Mouse (Mus musculus) embryonic facial prominence, embryonic 11.5 days (tissue): ENCODE results near the gene Pde10a. TPM values are rescaled to one million over a fixed set of nuclear protein-coding genes. Genes with fewer than 3 reads are reported as not detected.

Source experiments
- ATAC-seq: fragments of 200-750 bp; cut with Nextera tagmentation; replicated peaks from 2 replicates; pipeline ENCODE4 v1.8.0; 2017; ENCODE audit warnings: low read depth; ENCODE audit not compliant: insufficient number of reproducible peaks, low FRiP score, low TSS enrichment
- DNase-seq: peaks from one replicate; pipeline ENCODE4 v3.0.0-alpha.2; 2015; ENCODE audit warnings: low spot score
- H3K27ac ChIP-seq: fragments of 300-500 bp; sonication (generic); replicated peaks from 2 replicates; pipeline ENCODE4 v1.5.1; 2014; ENCODE audit warnings: mild to moderate bottlenecking, low read depth, low read length, control low read depth
- H3K27me3 ChIP-seq: fragments of 300-500 bp; sonication (generic); 2 replicates; pipeline ENCODE4 v1.6.1; 2014; ENCODE audit warnings: mild to moderate bottlenecking, low read length, moderate library complexity, mixed read lengths; ENCODE audit not compliant: control insufficient read depth, insufficient read depth
- H3K36me3 ChIP-seq: fragments of 300-500 bp; sonication (generic); replicated peaks from 2 replicates; pipeline ENCODE4 v1.6.1; 2014; ENCODE audit warnings: low read depth, mild to moderate bottlenecking, low read length, moderate library complexity, mixed read lengths; ENCODE audit not compliant: control insufficient read depth, insufficient read depth
- H3K4me1 ChIP-seq: fragments of 300-500 bp; sonication (generic); 2 replicates; pipeline ENCODE4 v1.6.1; 2014; ENCODE audit warnings: low read length, mixed read lengths; ENCODE audit not compliant: control insufficient read depth, insufficient read depth
- H3K4me2 ChIP-seq: fragments of 300-500 bp; sonication (generic); 2 replicates; pipeline ENCODE4 v1.6.1; 2014; ENCODE audit warnings: low read depth, mild to moderate bottlenecking, control low read depth, low read length, moderate library complexity
- H3K4me3 ChIP-seq: fragments of 300-500 bp; sonication (generic); 2 replicates; pipeline ENCODE4 v1.5.1; 2014; ENCODE audit warnings: low read depth, low read length, control low read depth
- H3K9ac ChIP-seq: fragments of 300-500 bp; sonication (generic); replicated peaks from 2 replicates; pipeline ENCODE4 v1.6.1; 2014; ENCODE audit warnings: mild to moderate bottlenecking, control low read depth, low read length
- H3K9me3 ChIP-seq: fragments of 300-500 bp; sonication (generic); replicated peaks from 2 replicates; pipeline ENCODE4 v1.6.1; 2016; ENCODE audit warnings: mild to moderate bottlenecking, low read length, inconsistent platforms, mixed read lengths; ENCODE audit not compliant: control insufficient read depth
- WGBS: fragments of 180-500 bp; shearing (Covaris S2); extraction: QIAGEN DNeasy Blood & Tissue Kit; methylation state at CpG from one replicate; pipeline ENCODE4 v1.1.7; 2014; 5-methylcytosine and 5-hydroxymethylcytosine counted together
- polyA plus RNA-seq: library from polyadenylated mRNA; unstranded; fragments of >200 nt; fragmentation: Nextera tagmentation; extraction: Ambion mirVana; gene quantifications from 2 replicates; pipeline ENCODE4 v1.2.1, GENCODE M21; 2014

Gene Pde10a
- polyA plus RNA-seq, 1 experiment from 2014 or later, result 1.9 TPM

DNA sequence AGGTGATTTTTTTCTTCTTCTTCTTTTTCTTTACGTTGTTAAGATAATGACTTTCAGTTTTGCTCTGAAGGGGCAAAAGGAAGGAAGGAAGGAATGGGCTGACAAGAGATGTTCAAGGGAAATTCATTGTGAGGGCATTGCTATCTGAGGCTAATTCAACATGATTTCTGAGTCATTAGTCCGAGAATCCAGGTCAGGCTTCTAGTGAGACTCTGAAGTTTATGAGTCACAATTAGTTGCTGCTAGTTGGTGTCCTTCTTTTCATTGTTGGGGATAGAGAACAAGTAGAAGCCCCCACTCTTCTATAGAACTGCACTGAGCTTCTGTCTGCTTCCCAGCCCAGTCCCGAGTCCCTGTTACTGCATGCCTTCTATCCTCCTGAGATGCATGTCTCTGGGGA lies 116.3 kb downstream of the Pde10a start:
- H3K4me1 ChIP-seq, result no peaks in the 10 kb centered on the region
- H3K9ac ChIP-seq, result no peak overlapping the region
- no peak for DNase-seq
- ATAC-seq, result no peak
- H3K27ac ChIP-seq, result no peak overlapping the region
- H3K4me2 ChIP-seq, result no peak overlapping the region
- no peaks in the 10 kb centered on the region for H3K9me3 ChIP-seq
- no peaks in the 10 kb centered on the region for H3K27me3 ChIP-seq
- H3K36me3 ChIP-seq, result no peaks in the 10 kb centered on the region
- WGBS, result 65% methylated on average over 3 of the region's 3 CpGs
- no peak overlapping the region for H3K4me3 ChIP-seq

DNA sequence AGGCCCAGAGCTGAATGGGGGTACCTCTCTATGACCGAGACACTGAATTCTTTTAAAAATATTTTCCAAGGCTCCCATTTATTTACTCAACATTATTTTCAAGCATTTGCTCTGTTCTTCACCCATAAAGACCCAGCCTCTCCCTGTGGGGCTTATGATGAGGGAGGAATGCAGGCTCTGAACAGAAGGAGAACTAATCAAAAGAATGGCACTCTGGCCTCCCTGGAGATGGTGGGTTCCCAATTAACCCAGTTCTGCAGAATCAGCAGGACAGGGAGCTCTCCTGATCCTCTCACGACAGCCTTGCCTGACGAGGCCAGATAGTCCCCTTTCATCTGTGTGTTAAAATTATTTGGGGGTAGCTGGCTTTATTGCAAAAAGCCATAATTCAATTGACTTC lies 117.2 kb downstream of the Pde10a start:
- no peak overlapping the region for H3K4me2 ChIP-seq
- 72% methylated on average over 3 of the region's 3 CpGs for WGBS
- no peaks in the 10 kb centered on the region for H3K36me3 ChIP-seq
- H3K27ac ChIP-seq, result no peak overlapping the region
- DNase-seq (no peak), ATAC-seq (no peak)
- H3K9ac ChIP-seq, result no peak overlapping the region
- H3K4me1 ChIP-seq, result no peaks in the 10 kb centered on the region
- H3K9me3 ChIP-seq, result no peaks in the 10 kb centered on the region
- no peak overlapping the region for H3K4me3 ChIP-seq
- H3K27me3 ChIP-seq, result no peaks in the 10 kb centered on the region

DNA sequence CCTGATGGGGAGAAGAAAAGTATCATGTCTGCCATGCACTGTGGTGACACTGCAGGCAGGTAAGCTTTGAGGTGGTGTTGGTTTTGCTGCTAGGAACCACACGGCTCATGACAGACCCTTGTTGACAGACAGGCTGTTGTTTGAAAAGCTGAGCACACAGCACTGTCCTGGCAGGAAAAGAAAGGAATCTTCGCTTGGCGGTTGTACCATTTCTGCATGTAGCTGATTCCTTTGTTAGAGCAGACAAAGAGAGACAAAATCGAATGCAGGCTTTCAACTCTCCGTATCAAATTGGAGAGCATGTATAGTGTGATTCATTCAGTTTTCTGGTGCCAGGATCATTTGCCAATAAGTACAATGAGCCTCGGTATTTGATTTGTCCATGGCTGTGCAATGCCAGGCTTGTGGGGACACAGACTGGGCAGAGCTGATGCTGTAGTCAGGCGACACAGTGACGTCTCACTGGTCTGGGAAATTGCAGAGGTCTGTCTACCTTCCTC lies 122.2 kb downstream of the Pde10a start:
- DNase-seq (no peak), ATAC-seq (no peak)
- Histone ChIP-seq H3K27me3 (no peaks in the 10 kb centered on the region), H3K27ac (no peak overlapping the region), H3K9me3 (no peaks in the 10 kb centered on the region), H3K9ac (no peak overlapping the region), H3K4me1 (no peaks in the 10 kb centered on the region), H3K4me3 (no peak overlapping the region), H3K36me3 (no peaks in the 10 kb centered on the region), H3K4me2 (no peak overlapping the region)
- 70% methylated on average over 8 of the region's 8 CpGs for WGBS

- Histone ChIP-seq H3K9me3 (no peaks in the 10 kb centered on the region), H3K9ac (no peak overlapping the region), H3K4me3 (no peak overlapping the region), H3K4me1 (no peaks in the 10 kb centered on the region), H3K27me3 (no peaks in the 10 kb centered on the region), H3K27ac (no peak overlapping the region), H3K4me2 (no peak overlapping the region), H3K36me3 (no peaks in the 10 kb centered on the region)
- WGBS, result 86% methylated on average over 3 of the region's 3 CpGs
- DNase-seq (no peak), ATAC-seq (no peak)
Observed at GRCm38 (mm10) chr17:8648310-8648709, 123.1 kb downstream of the Pde10a start.

- Histone ChIP-seq H3K4me1 (no peaks in the 10 kb centered on the region), H3K4me3 (no peak overlapping the region), H3K27ac (no peak overlapping the region), H3K36me3 (no peaks in the 10 kb centered on the region), H3K4me2 (no peak overlapping the region), H3K9ac (no peak overlapping the region), H3K9me3 (no peaks in the 10 kb centered on the region), H3K27me3 (no peaks in the 10 kb centered on the region)
- 89% methylated on average over 3 of the region's 3 CpGs for WGBS
- DNase-seq (no peak), ATAC-seq (no peak)
Observed at GRCm38 (mm10) chr17:8652681-8653262, 127.6 kb downstream of the Pde10a start.

GRCm38 (mm10) chr17:8657661-8658060 lies 132.5 kb downstream of the Pde10a start:
- DNase-seq (peak; percentile 2), ATAC-seq (no peak)
- 69% methylated on average over 9 of the region's 9 CpGs for WGBS
- no peak overlapping the region for H3K9ac ChIP-seq
- no peak overlapping the region for H3K27ac ChIP-seq
- no peaks in the 10 kb centered on the region for H3K9me3 ChIP-seq
- H3K36me3 ChIP-seq, result no peaks in the 10 kb centered on the region
- H3K4me3 ChIP-seq, result no peak overlapping the region
- H3K4me1 ChIP-seq, result no peaks in the 10 kb centered on the region
- no peaks in the 10 kb centered on the region for H3K27me3 ChIP-seq
- no peak overlapping the region for H3K4me2 ChIP-seq

DNA sequence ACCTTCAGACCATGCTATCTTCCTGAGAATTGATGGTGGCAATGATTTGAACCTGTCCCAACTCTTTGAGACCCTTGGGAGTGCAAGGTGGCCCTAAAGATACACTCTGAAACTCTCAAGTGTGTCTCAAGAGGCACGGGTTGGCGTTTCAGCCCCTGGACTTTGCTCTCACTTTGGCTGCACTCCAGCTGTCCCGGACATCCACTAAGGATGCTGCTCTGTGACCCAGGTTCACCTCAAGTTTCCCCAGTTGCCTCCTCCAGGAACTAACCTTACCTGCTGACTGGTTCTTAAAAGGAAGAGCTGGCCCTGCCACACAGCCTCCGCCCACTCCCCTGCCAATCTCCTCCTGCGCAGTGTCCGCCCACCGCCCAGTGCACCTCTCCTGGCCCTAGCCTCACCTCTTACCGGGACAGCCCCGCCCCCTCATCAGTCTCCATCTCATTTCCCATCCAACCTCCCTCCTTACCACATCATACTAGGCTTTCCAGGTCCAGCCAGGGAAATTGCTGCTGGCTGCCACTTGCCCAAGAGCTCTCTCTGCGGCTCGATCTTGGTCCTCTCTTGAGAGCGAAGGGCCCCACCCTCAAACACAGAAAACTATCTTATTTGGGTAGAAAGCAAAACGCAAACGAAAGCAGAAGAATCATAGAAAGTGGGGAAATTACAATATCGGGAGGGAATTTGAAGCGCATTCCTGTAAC lies 133.7 kb downstream of the Pde10a start:
- Histone ChIP-seq H3K4me3 (no peak overlapping the region), H3K4me2 (no peak overlapping the region), H3K27ac (no peak overlapping the region), H3K9ac (no peak overlapping the region), H3K4me1 (no peaks in the 10 kb centered on the region), H3K9me3 (no peaks in the 10 kb centered on the region), H3K27me3 (no peaks in the 10 kb centered on the region), H3K36me3 (no peaks in the 10 kb centered on the region)
- DNase-seq, result no peak
- no peak; the same call in 1 of the 2 replicates for ATAC-seq
- WGBS, result 58% methylated on average over 16 of the region's 16 CpGs

DNA sequence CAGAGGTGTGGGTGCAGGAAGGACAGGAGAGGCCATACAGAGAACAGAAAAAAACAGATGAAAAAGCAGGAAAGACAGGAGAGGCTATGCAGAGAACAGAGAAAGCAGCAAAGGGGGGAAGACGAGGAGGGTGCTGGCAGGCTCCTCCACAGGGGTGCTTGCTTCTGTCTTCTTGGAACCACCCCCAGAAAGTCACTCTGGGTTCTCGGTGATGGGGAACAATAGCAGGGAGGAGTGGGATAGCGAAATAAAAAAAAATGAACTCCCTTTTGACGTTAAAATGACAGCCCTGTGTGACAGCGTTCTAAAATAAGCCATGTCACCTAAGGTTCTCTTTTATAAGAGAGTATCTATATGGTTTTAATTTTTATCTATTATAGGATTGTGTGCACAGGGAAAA lies 141.7 kb downstream of the Pde10a start:
- Histone ChIP-seq H3K9me3 (no peaks in the 10 kb centered on the region), H3K9ac (no peak overlapping the region), H3K4me3 (no peak overlapping the region), H3K4me2 (no peak overlapping the region), H3K4me1 (no peaks in the 10 kb centered on the region), H3K36me3 (no peaks in the 10 kb centered on the region), H3K27ac (no peak overlapping the region), H3K27me3 (no peaks in the 10 kb centered on the region)
- DNase-seq (no peak), ATAC-seq (no peak)
- WGBS, result 61% methylated on average over 5 of the region's 5 CpGs
